Mouse (Mus musculus): ENCODE data around the gene Chsy1. TPM values are rescaled to one million over a fixed set of nuclear protein-coding genes. Genes with fewer than 3 reads are reported as not detected.

Chsy1 gene
- polyA plus RNA-seq, 1 experiment from 2014 or later = 6.1 TPM

DNA sequence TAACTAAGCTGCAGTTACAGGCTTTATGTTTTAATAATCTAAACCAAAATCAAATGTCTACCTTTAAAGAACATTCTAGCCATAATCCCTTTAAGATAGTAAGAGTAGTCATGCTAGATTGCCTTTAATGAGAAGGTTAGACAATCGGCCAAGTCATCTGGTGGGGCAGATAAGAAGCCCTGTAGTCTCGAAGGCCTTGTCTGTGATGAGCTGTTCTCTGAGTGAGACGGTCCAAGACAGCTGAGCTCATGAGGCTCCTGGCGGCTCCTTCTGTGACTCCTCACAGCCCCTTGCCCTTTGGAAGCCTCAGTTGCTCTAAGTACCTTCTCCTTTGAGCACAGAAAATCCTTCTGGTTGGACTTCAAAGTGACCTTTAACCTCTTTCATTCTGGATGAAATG is 67.6 kb downstream of the Chsy1 start:
- TF ChIP-seq EP300 (optimal IDR thresholded peaks at IDR 0.05) (no peak), CTCF (IDR thresholded peaks at IDR 0.05; ENCODE audit: low read depth) (no peak)
- Histone ChIP-seq H3K27ac (replicated peaks) (no peak overlapping the region), H3K36me3 (ENCODE audit: control insufficient read depth, insufficient read depth, low read length) (peaks cover 7% of the 10 kb centered on the region), H3K4me2 (replicated peaks; ENCODE audit: low read depth) (no peak overlapping the region), H3K27me3 (ENCODE audit: control insufficient read depth, insufficient read depth, low read length) (no peaks in the 10 kb centered on the region), H3K4me1 (replicated peaks; ENCODE audit: control insufficient read depth, insufficient read depth) (no peaks in the 10 kb centered on the region), H3K9me3 (ENCODE audit: control insufficient read depth, low read length) (no peaks in the 10 kb centered on the region), H3K4me3 (ENCODE audit: low read depth, low read length) (no peak overlapping the region), H3K9ac (ENCODE audit: low read length) (no peak overlapping the region)
- WGBS = 79% methylated on average over 4 of the region's 4 CpGs
- DNase-seq (ENCODE audit: low spot score) (no peak), ATAC-seq (ENCODE audit: low FRiP score, low TSS enrichment) (no peak)

DNA sequence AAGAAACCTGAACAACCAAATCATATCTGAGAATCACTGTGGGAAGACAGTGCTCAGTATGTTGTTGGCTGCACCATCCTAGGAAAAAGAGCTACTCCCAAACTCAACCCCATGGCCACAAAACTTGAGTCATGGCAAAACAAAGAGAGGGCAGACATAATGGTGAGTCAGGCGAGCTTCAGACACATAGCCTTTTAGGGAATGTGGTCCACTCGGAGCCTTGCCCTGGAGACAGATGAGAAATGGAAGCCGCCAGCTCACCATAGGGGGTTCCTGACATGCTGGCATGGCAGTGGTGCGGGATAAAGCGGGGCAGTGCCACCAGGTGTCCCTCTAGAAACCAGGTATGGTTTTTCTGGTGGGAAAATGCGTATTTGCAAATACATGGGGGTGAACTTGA is 68.8 kb downstream of the Chsy1 start:
- no peak for ATAC-seq (ENCODE audit: low FRiP score, low TSS enrichment)
- no peaks in the 10 kb centered on the region for H3K4me1 ChIP-seq (replicated peaks; ENCODE audit: control insufficient read depth, insufficient read depth)
- 89% methylated on average over 6 of the region's 6 CpGs for WGBS
- no peak for TF ChIP-seq EP300 (optimal IDR thresholded peaks at IDR 0.05)
- TF ChIP-seq CTCF (IDR thresholded peaks at IDR 0.05; ENCODE audit: low read depth) = no peak
- H3K9me3 ChIP-seq (ENCODE audit: control insufficient read depth, low read length) = no peaks in the 10 kb centered on the region
- no peak for DNase-seq (ENCODE audit: low spot score)
- H3K4me3 ChIP-seq (ENCODE audit: low read depth, low read length) = no peak overlapping the region
- no peak overlapping the region for H3K27ac ChIP-seq (replicated peaks)
- H3K36me3 ChIP-seq (ENCODE audit: control insufficient read depth, insufficient read depth, low read length) = peaks cover 3% of the 10 kb centered on the region
- H3K9ac ChIP-seq (ENCODE audit: low read length) = no peak overlapping the region
- no peaks in the 10 kb centered on the region for H3K27me3 ChIP-seq (ENCODE audit: control insufficient read depth, insufficient read depth, low read length)
- no peak overlapping the region for H3K4me2 ChIP-seq (replicated peaks; ENCODE audit: low read depth)

DNA sequence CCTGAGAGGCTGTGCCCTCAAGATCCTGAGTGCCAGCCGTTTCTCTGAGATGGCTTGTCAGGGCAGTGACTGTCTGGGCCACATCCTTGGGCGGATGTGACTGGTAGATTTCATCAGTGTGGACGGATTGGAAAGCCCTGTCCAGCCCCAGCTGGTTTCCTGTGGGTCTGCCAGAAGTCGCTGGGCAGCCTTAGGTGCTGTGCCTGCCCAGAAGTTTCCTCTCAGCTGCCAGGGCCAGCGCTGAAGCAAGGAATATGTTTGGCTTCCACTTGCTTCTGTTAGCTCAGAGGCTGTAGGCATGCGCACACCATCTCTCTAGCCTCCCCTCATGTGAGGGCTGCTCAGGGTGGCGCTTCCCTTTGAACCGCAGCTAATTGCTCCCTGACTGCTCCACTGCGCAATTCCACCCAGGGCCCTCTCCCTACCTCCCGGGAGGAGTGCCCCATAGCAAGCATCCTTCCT is 69.8 kb downstream of the Chsy1 start:
- Histone ChIP-seq H3K9me3 (ENCODE audit: control insufficient read depth, low read length) (no peaks in the 10 kb centered on the region), H3K4me1 (replicated peaks; ENCODE audit: control insufficient read depth, insufficient read depth) (no peaks in the 10 kb centered on the region), H3K4me2 (replicated peaks; ENCODE audit: low read depth) (no peak overlapping the region), H3K27ac (replicated peaks) (no peak overlapping the region), H3K27me3 (ENCODE audit: control insufficient read depth, insufficient read depth, low read length) (no peaks in the 10 kb centered on the region), H3K9ac (ENCODE audit: low read length) (no peak overlapping the region), H3K36me3 (ENCODE audit: control insufficient read depth, insufficient read depth, low read length) (no peaks in the 10 kb centered on the region; the same call in none of the 2 replicates), H3K4me3 (ENCODE audit: low read depth, low read length) (no peak overlapping the region)
- no peak for TF ChIP-seq CTCF (IDR thresholded peaks at IDR 0.05; ENCODE audit: low read depth)
- no peak for TF ChIP-seq EP300 (optimal IDR thresholded peaks at IDR 0.05)
- 51% methylated on average over 10 of the region's 10 CpGs for WGBS
- no peak for DNase-seq (ENCODE audit: low spot score)
- no peak for ATAC-seq (ENCODE audit: low FRiP score, low TSS enrichment)

DNA sequence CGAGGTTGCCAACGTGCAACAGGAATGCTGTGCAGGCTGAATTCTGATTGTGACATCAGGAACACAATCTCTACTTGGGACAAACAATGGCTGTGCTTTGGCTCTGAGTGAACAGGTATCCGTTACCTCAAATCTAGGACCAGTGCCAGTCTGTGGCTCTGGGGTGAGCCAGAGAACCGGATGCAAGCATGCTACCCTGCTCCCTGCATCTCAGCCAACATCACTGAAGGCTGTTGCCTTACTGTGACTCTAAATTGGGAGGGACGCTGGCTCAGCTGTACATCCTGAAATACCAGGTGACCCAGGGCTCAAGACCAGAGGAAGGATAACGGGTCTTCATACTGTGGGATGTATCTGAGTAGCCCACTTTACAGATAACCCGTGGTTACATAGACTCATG is 70.4 kb downstream of the Chsy1 start:
- 81% methylated on average over 7 of the region's 7 CpGs for WGBS
- TF ChIP-seq CTCF (IDR thresholded peaks at IDR 0.05; ENCODE audit: low read depth) (no peak), EP300 (optimal IDR thresholded peaks at IDR 0.05) (no peak)
- Histone ChIP-seq H3K4me1 (replicated peaks; ENCODE audit: control insufficient read depth, insufficient read depth) (no peaks in the 10 kb centered on the region), H3K36me3 (ENCODE audit: control insufficient read depth, insufficient read depth, low read length) (no peaks in the 10 kb centered on the region; the same call in 1 of the 2 replicates), H3K4me3 (ENCODE audit: low read depth, low read length) (no peak overlapping the region), H3K4me2 (replicated peaks; ENCODE audit: low read depth) (no peak overlapping the region), H3K9me3 (ENCODE audit: control insufficient read depth, low read length) (no peaks in the 10 kb centered on the region), H3K9ac (ENCODE audit: low read length) (no peak overlapping the region), H3K27me3 (ENCODE audit: control insufficient read depth, insufficient read depth, low read length) (no peaks in the 10 kb centered on the region), H3K27ac (replicated peaks) (no peak overlapping the region)
- ATAC-seq (ENCODE audit: low FRiP score, low TSS enrichment) (no peak), DNase-seq (ENCODE audit: low spot score) (no peak)

DNA sequence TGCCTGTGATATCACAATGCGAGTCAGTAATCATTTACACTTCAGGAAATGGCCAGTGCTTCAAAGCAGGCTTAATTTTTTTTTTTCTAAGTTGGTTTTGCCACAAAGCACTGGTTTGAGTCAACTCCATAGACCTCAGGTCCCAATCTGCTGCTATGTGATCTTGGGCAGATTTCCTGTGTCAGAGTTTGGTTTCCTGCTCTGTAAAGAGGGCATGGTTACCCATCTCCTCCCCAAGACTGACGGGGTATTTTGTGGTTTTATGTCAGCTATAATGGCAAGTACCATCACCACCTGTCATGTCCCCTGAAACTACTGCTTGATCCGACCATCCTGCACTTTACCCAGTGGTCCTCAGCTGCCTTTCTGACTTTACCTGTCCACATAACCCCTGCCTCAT is 70.9 kb downstream of the Chsy1 start:
- H3K9ac ChIP-seq (ENCODE audit: low read length) = no peak overlapping the region
- no peaks in the 10 kb centered on the region for H3K9me3 ChIP-seq (ENCODE audit: control insufficient read depth, low read length)
- TF ChIP-seq CTCF (IDR thresholded peaks at IDR 0.05; ENCODE audit: low read depth) = no peak
- TF ChIP-seq EP300 (optimal IDR thresholded peaks at IDR 0.05) = no peak
- H3K36me3 ChIP-seq (ENCODE audit: control insufficient read depth, insufficient read depth, low read length) = no peaks in the 10 kb centered on the region; the same call in 1 of the 2 replicates
- 67% methylated on average over 3 of the region's 3 CpGs for WGBS
- no peak overlapping the region for H3K4me2 ChIP-seq (replicated peaks; ENCODE audit: low read depth)
- ATAC-seq (ENCODE audit: low FRiP score, low TSS enrichment) (no peak), DNase-seq (ENCODE audit: low spot score) (no peak)
- H3K4me1 ChIP-seq (replicated peaks; ENCODE audit: control insufficient read depth, insufficient read depth) = no peaks in the 10 kb centered on the region
- H3K27me3 ChIP-seq (ENCODE audit: control insufficient read depth, insufficient read depth, low read length) = no peaks in the 10 kb centered on the region
- H3K27ac ChIP-seq (replicated peaks) = no peak overlapping the region
- no peak overlapping the region for H3K4me3 ChIP-seq (ENCODE audit: low read depth, low read length)

DNA sequence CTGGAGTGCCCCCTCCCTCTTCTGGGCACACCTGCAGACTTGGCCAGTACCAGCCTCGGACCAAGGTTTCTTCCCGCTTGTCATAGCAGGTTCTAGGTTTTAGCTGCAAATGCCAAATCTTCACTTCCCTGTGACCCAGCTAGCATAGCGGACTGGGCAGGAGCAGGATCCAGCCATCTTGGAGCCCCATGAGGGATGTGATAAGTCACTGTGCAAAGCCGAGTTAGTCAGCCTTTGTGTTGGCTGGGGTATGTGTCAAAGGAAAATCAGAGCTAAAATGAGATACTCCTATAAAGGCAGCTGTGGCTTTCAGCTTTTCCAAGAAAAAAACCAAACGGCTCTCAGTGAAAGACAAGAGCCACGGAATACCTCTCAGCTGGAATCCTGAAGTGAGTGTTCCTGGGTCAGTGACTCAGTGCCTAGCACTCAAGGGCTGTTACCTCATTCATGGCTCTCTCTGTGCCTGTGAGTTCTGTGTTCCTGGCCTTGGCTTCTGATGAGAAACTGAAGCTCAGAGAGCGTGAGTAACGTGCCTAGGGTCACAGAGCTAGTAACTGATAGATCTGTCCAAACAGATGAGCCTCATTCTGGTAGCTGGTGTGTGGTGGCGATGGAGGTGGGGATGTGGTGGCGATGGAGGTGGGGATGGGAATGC is 71.5 kb downstream of the Chsy1 start:
- H3K4me3 ChIP-seq (ENCODE audit: low read depth, low read length) = no peak overlapping the region

More for the DNA sequence above, 71.5 kb downstream of the Chsy1 start:
- no peaks in the 10 kb centered on the region for H3K36me3 ChIP-seq (ENCODE audit: control insufficient read depth, insufficient read depth, low read length)
- no peak overlapping the region for H3K4me2 ChIP-seq (replicated peaks; ENCODE audit: low read depth)
- TF ChIP-seq CTCF (IDR thresholded peaks at IDR 0.05; ENCODE audit: low read depth) = no peak
- TF ChIP-seq EP300 (optimal IDR thresholded peaks at IDR 0.05) = no peak
- no peak overlapping the region for H3K9ac ChIP-seq (ENCODE audit: low read length)
- no peak overlapping the region for H3K27ac ChIP-seq (replicated peaks)
- H3K9me3 ChIP-seq (ENCODE audit: control insufficient read depth, low read length) = no peaks in the 10 kb centered on the region
- WGBS = 84% methylated on average over 10 of the region's 10 CpGs
- ATAC-seq (ENCODE audit: low FRiP score, low TSS enrichment) (no peak), DNase-seq (ENCODE audit: low spot score) (no peak)
- H3K4me1 ChIP-seq (replicated peaks; ENCODE audit: control insufficient read depth, insufficient read depth) = no peaks in the 10 kb centered on the region
- no peaks in the 10 kb centered on the region for H3K27me3 ChIP-seq (ENCODE audit: control insufficient read depth, insufficient read depth, low read length)

Measured in stomach, postnatal 0 days (tissue).